Mouse (Mus musculus): ENCODE data around the gene Vps18. TPM values are rescaled to one million over a fixed set of nuclear protein-coding genes. Genes with fewer than 3 reads are reported as not detected.

The Vps18 gene
- polyA plus RNA-seq, 1 experiment from 2014 or later = 18.8 TPM

DNA sequence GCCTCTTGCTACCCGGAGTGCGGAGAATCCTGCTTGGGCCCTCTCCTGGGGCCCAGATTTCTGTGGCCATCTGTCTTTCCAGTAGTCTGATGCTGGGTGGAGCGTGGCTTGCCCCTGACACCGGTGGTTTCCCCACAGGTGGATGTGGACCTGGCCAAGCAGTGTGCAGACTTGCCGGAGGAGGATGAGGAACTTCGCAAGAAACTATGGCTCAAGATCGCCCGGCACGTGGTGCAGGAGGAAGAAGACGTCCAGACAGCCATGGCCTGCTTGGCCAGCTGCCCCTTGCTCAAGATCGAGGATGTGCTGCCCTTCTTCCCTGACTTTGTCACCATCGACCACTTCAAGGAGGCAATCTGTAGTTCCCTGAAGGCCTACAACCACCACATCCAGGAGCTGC is 8.2 kb downstream of the Vps18 start:
- ATAC-seq (ENCODE audit: low read depth) = no peak
- 92% methylated on average over 12 of the region's 12 CpGs for WGBS
- Histone ChIP-seq H3K9ac (ENCODE audit: low read length) (no peak overlapping the region), H3K27ac (ENCODE audit: low read length) (no peak overlapping the region), H3K4me3 (ENCODE audit: low read length) (no peak overlapping the region), H3K9me3 (ENCODE audit: control insufficient read depth, low read length) (no peaks in the 10 kb centered on the region), H3K27me3 (ENCODE audit: control insufficient read depth, insufficient read depth, low read depth, low read length) (no peaks in the 10 kb centered on the region), H3K4me1 (replicated peaks; ENCODE audit: control insufficient read depth, insufficient read depth, low read length) (peaks cover 14% of the 10 kb centered on the region), H3K36me3 (ENCODE audit: control insufficient read depth, insufficient read depth, low read length) (peaks cover 39% of the 10 kb centered on the region), H3K4me2 (ENCODE audit: low read depth, low read length) (no peak overlapping the region)

DNA sequence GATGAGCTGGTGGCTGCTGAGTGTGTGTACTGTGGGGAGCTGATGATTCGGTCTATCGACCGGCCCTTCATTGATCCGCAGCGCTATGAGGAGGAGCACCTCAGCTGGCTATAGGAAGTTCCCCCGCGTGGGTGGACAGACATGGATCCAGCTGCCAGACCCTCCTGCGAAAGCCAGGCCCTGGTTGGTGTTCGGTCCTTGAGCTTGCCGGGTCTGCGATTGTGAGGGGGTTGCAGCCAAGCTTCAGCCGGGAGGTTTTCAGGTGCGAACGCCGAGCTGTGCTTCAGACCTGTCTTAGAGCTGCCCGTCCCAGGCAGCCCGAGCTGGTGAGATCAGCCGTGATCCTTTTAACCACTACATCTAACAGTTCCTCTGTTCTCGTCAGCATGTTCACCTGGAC is 9.0 kb downstream of the Vps18 start:
- no peak overlapping the region for H3K27ac ChIP-seq (ENCODE audit: low read length)
- H3K4me2 ChIP-seq (ENCODE audit: low read depth, low read length) = no peak overlapping the region
- ATAC-seq (ENCODE audit: low read depth) = no peak
- no peaks in the 10 kb centered on the region for H3K27me3 ChIP-seq (ENCODE audit: control insufficient read depth, insufficient read depth, low read depth, low read length)
- 93% methylated on average over 19 of the region's 19 CpGs for WGBS
- peaks cover 39% of the 10 kb centered on the region for H3K36me3 ChIP-seq (ENCODE audit: control insufficient read depth, insufficient read depth, low read length)
- no peaks in the 10 kb centered on the region for H3K9me3 ChIP-seq (ENCODE audit: control insufficient read depth, low read length)
- H3K4me1 ChIP-seq (replicated peaks; ENCODE audit: control insufficient read depth, insufficient read depth, low read length) = peaks cover 14% of the 10 kb centered on the region
- H3K9ac ChIP-seq (ENCODE audit: low read length) = no peak overlapping the region
- no peak overlapping the region for H3K4me3 ChIP-seq (ENCODE audit: low read length)

DNA sequence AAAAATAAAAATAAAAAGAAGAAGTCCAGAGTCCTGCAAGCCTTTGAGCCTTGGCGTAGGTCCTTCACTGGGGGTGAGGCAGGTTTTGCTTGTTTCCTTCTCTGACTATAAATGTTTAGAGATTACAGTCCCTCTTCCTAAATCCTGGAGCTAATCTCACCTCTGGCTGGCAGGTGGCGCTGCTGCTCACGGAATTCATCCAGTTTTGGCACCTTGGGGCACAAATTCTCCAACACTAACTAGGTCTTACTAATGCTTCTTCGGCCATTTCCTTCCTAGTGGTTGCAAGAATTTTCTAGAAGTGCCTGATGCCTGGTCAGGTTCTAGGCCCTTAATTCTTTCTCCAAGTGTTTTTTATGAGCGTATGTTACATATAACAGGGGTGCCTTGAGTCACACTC is 9.8 kb downstream of the Vps18 start:
- Histone ChIP-seq H3K27ac (ENCODE audit: low read length) (no peak overlapping the region), H3K4me3 (ENCODE audit: low read length) (no peak overlapping the region), H3K27me3 (ENCODE audit: control insufficient read depth, insufficient read depth, low read depth, low read length) (no peaks in the 10 kb centered on the region), H3K4me2 (ENCODE audit: low read depth, low read length) (no peak overlapping the region), H3K36me3 (ENCODE audit: control insufficient read depth, insufficient read depth, low read length) (peaks cover 34% of the 10 kb centered on the region), H3K9ac (ENCODE audit: low read length) (no peak overlapping the region), H3K4me1 (replicated peaks; ENCODE audit: control insufficient read depth, insufficient read depth, low read length) (peaks cover 14% of the 10 kb centered on the region), H3K9me3 (ENCODE audit: control insufficient read depth, low read length) (no peaks in the 10 kb centered on the region)
- 33% methylated on average over 5 of the region's 5 CpGs for WGBS
- ATAC-seq (ENCODE audit: low read depth) = no peak

DNA sequence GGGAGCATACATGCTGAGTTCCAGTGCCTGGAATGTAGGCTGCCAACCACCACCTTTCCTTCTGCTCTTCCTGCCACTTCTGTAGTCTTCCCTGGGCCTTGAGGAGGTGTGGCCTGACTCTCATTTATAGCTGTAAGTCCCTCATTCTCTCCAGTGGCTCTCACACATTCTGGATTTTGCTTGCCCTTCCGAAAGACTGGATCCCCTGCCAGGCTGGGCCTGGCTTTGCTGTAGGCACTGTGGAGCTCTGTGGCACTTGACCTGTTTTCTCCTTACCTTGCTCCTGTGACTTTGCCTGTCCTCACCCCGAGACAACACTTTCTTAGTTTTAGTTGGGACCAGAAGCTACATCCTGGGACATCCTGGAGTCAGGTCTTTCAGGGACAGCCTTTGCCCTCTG is 10.3 kb downstream of the Vps18 start:
- Histone ChIP-seq H3K36me3 (ENCODE audit: control insufficient read depth, insufficient read depth, low read length) (peaks cover 30% of the 10 kb centered on the region), H3K9ac (ENCODE audit: low read length) (no peak overlapping the region), H3K9me3 (ENCODE audit: control insufficient read depth, low read length) (no peaks in the 10 kb centered on the region), H3K4me1 (replicated peaks; ENCODE audit: control insufficient read depth, insufficient read depth, low read length) (peaks cover 14% of the 10 kb centered on the region), H3K4me2 (ENCODE audit: low read depth, low read length) (no peak overlapping the region), H3K27me3 (ENCODE audit: control insufficient read depth, insufficient read depth, low read depth, low read length) (no peaks in the 10 kb centered on the region), H3K27ac (ENCODE audit: low read length) (peak overlapping the region; percentile 91), H3K4me3 (ENCODE audit: low read length) (no peak overlapping the region)
- no peak for ATAC-seq (ENCODE audit: low read depth)
- WGBS = 82% methylated on average over 2 of the region's 2 CpGs

DNA sequence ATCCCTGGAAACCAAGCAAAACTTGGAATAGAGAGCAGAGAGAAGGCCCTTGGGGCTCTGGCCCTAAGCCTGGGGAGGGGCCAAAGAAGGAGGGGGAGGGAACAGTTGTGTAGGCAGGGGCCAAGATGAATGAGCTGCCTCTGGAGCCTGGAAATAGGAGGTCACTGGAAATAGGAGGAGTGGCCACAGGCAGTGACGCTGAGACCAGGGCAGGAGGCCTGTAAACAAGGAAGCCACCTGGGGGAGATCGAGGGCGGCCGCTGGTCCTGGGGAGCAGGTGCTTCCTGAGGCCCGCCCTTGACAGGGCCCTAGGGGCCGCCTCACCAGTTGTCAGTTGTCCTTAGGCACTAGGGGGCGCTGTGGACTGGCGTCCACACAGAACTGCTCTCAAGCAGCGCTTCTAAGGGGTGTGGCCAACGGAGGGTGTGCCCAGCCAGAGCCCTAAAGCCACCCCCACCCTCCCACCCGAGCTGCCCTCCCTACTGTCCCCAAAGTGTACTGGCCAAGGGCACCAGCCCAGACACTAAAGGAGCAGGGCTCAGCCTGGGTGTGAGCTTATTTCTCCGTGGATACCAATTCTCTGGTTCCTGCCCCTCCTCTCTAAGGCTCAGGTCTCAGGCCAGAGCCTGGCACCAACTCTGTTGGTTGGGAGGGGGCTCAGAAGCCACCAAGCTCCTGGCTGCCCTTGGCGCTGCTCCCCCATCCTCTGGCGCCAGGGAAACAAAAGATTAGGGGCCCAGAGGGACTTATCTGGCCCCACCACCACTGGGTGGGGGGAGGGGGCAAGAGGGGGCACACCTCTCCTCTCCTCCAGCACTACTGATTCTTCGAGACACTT is 11.7 kb downstream of the Vps18 start:
- 6% methylated on average over 15 of the region's 15 CpGs for WGBS
- H3K27ac ChIP-seq (ENCODE audit: low read length) = peak overlapping the region; percentile 91
- no peaks in the 10 kb centered on the region for H3K9me3 ChIP-seq (ENCODE audit: control insufficient read depth, low read length)
- peak; percentile 83 for ATAC-seq (ENCODE audit: low read depth)
- no peaks in the 10 kb centered on the region for H3K27me3 ChIP-seq (ENCODE audit: control insufficient read depth, insufficient read depth, low read depth, low read length)
- H3K36me3 ChIP-seq (ENCODE audit: control insufficient read depth, insufficient read depth, low read length) = peaks cover 18% of the 10 kb centered on the region
- H3K4me1 ChIP-seq (replicated peaks; ENCODE audit: control insufficient read depth, insufficient read depth, low read length) = peaks cover 16% of the 10 kb centered on the region
- peak overlapping the region; percentile 25; the same call in 1 of the 2 replicates for H3K4me3 ChIP-seq (ENCODE audit: low read length)
- H3K4me2 ChIP-seq (ENCODE audit: low read depth, low read length) = peak overlapping the region; percentile 54
- H3K9ac ChIP-seq (ENCODE audit: low read length) = peak overlapping the region; percentile 65

DNA sequence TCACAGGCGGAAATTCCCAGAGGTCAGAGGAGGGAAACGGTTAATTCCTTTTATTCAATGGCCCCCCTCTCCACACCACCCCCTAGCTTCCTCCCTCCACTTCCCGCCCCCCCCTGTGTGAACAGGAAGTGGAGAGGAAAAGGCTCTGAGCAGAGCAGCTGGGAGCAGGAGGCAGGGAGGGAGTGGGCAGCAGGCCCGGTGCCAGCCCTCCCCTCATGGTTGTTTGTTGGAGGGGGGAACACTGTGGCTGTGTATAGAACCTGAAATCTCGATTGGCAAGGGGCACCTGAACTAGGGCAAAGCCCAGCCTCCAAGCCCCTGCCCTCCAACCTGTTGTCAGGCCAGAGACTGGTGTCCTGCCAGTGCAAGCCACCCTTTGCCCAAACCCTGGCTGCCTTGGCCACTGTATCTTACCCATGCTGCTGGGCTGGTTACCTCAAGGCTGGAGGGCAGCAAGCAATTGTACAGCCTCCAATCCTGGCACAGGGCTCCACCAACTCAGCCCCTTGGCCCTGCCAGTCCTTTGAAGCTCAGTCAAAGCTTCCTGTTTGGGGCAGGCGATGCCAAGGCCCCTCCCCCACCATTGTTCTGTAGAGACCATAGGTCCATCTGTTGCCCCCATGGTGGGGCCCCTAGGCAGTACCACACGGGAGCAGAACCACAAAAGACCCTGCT is 12.4 kb downstream of the Vps18 start:
- WGBS = 40% methylated on average over 7 of the region's 7 CpGs
- H3K36me3 ChIP-seq (ENCODE audit: control insufficient read depth, insufficient read depth, low read length) = peaks cover 16% of the 10 kb centered on the region
- no peak overlapping the region for H3K4me3 ChIP-seq (ENCODE audit: low read length)
- peak; percentile 44 for ATAC-seq (ENCODE audit: low read depth)
- peak overlapping the region; percentile 65; the same call in 1 of the 2 replicates for H3K9ac ChIP-seq (ENCODE audit: low read length)
- no peaks in the 10 kb centered on the region for H3K27me3 ChIP-seq (ENCODE audit: control insufficient read depth, insufficient read depth, low read depth, low read length)
- H3K27ac ChIP-seq (ENCODE audit: low read length) = peak overlapping the region; percentile 91
- H3K4me1 ChIP-seq (replicated peaks; ENCODE audit: control insufficient read depth, insufficient read depth, low read length) = peaks cover 16% of the 10 kb centered on the region
- H3K9me3 ChIP-seq (ENCODE audit: control insufficient read depth, low read length) = no peaks in the 10 kb centered on the region
- H3K4me2 ChIP-seq (ENCODE audit: low read depth, low read length) = peak overlapping the region; percentile 54

DNA sequence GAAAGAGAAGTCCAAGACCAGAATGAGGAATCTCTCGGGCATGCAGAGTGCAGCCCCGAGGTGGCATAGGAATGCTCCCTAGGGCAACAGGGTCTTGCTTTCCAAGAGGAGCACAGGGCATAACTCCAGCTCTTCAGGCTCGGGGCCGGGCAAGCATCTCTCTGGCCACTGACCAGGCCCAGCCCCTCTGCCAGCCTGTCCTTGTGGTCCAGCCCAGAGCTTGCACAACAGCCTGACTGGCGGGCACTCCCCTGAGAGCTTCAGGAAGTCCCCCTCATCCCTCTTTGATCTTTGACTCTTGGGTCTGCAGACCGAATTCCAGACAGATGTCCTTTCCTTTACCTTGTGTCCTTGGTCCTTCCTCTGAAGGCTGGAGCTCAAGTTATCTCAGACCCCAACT is 14.3 kb downstream of the Vps18 start:
- ATAC-seq (ENCODE audit: low read depth) = no peak
- Histone ChIP-seq H3K9me3 (ENCODE audit: control insufficient read depth, low read length) (no peaks in the 10 kb centered on the region), H3K27me3 (ENCODE audit: control insufficient read depth, insufficient read depth, low read depth, low read length) (no peaks in the 10 kb centered on the region), H3K4me2 (ENCODE audit: low read depth, low read length) (no peak overlapping the region), H3K4me1 (replicated peaks; ENCODE audit: control insufficient read depth, insufficient read depth, low read length) (peaks cover 16% of the 10 kb centered on the region), H3K4me3 (ENCODE audit: low read length) (no peak overlapping the region), H3K36me3 (ENCODE audit: control insufficient read depth, insufficient read depth, low read length) (peaks cover 4% of the 10 kb centered on the region), H3K27ac (ENCODE audit: low read length) (no peak overlapping the region), H3K9ac (ENCODE audit: low read length) (no peak overlapping the region)
- WGBS = 67% methylated on average over 6 of the region's 6 CpGs

DNA sequence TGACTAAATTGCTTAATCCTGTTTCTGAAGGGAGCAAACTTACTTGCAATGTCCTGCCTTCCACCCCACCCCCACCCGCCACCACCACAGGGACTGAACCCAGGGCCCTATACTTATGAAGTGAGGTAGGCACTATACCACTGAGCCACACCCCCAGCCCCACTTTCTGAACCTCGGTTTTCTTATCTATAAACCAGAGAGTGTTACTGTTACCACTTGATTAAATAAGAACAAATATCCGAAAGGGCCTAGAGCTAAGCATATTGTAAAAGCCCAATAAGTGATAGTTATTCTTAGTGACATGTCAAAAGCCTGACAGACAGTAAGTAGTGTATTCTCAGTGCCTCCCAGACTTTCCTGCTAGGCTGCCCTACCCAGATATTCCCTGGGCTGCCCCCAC is 15.9 kb downstream of the Vps18 start:
- Histone ChIP-seq H3K9ac (ENCODE audit: low read length) (no peak overlapping the region), H3K27ac (ENCODE audit: low read length) (peak overlapping the region; percentile 51; the same call in 1 of the 2 replicates), H3K9me3 (ENCODE audit: control insufficient read depth, low read length) (no peaks in the 10 kb centered on the region), H3K4me3 (ENCODE audit: low read length) (no peak overlapping the region), H3K36me3 (ENCODE audit: control insufficient read depth, insufficient read depth, low read length) (no peaks in the 10 kb centered on the region), H3K4me1 (replicated peaks; ENCODE audit: control insufficient read depth, insufficient read depth, low read length) (peaks cover 16% of the 10 kb centered on the region), H3K4me2 (ENCODE audit: low read depth, low read length) (no peak overlapping the region), H3K27me3 (ENCODE audit: control insufficient read depth, insufficient read depth, low read depth, low read length) (no peaks in the 10 kb centered on the region)
- ATAC-seq (ENCODE audit: low read depth) = no peak
- WGBS = 43% methylated on average over 3 of the region's 3 CpGs

DNA sequence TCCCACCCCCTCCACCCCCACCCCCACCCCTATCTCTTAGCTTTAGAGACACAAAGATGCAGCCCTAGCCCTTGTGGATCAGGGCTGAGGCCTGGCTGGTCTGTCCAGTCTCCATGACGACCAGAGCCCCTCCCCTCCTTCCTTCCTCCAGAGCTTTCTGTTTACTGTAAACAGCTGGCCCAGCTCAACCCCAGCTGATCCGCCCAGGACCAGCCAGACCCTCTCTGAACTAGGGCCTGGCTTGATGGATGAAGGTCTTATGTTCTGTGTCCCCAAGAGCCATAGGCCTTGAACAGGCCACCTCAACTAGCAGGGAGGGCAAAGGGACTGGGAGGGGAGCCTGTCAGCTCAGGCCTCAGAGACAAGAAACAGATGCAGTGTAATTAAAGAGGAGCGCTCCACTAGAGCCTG is 16.3 kb downstream of the Vps18 start:
- no peak overlapping the region for H3K9ac ChIP-seq (ENCODE audit: low read length)
- ATAC-seq (ENCODE audit: low read depth) = peak; percentile 86
- 21% methylated on average over 3 of the region's 3 CpGs for WGBS
- H3K36me3 ChIP-seq (ENCODE audit: control insufficient read depth, insufficient read depth, low read length) = no peaks in the 10 kb centered on the region
- 0 out of 2 replicates have a peak overlapping the region, but pooled peaks have one; percentile 3 for H3K27ac ChIP-seq (ENCODE audit: low read length)
- H3K4me1 ChIP-seq (replicated peaks; ENCODE audit: control insufficient read depth, insufficient read depth, low read length) = peaks cover 14% of the 10 kb centered on the region
- H3K4me2 ChIP-seq (ENCODE audit: low read depth, low read length) = no peak overlapping the region
- H3K9me3 ChIP-seq (ENCODE audit: control insufficient read depth, low read length) = no peaks in the 10 kb centered on the region
- no peaks in the 10 kb centered on the region for H3K27me3 ChIP-seq (ENCODE audit: control insufficient read depth, insufficient read depth, low read depth, low read length)
- H3K4me3 ChIP-seq (ENCODE audit: low read length) = no peak overlapping the region

Measured in lung, embryonic 16.5 days (tissue).